Mouse (Mus musculus) erythroblast, embryonic 14.5 days (primary cell): Measurements from ENCODE around the gene Ramp2.

Experiments
- GATA1 ChIP-seq: IDR thresholded peaks from 2 replicates; pipeline ENCODE4 v1.6.1; 2012; ENCODE audit warnings: low read length, inconsistent platforms, mixed read lengths
- TAL1 ChIP-seq: IDR thresholded peaks from 3 replicates; pipeline ENCODE4 v1.6.1; 2012; ENCODE audit warnings: low read length, inconsistent platforms, mixed read lengths

DNA sequence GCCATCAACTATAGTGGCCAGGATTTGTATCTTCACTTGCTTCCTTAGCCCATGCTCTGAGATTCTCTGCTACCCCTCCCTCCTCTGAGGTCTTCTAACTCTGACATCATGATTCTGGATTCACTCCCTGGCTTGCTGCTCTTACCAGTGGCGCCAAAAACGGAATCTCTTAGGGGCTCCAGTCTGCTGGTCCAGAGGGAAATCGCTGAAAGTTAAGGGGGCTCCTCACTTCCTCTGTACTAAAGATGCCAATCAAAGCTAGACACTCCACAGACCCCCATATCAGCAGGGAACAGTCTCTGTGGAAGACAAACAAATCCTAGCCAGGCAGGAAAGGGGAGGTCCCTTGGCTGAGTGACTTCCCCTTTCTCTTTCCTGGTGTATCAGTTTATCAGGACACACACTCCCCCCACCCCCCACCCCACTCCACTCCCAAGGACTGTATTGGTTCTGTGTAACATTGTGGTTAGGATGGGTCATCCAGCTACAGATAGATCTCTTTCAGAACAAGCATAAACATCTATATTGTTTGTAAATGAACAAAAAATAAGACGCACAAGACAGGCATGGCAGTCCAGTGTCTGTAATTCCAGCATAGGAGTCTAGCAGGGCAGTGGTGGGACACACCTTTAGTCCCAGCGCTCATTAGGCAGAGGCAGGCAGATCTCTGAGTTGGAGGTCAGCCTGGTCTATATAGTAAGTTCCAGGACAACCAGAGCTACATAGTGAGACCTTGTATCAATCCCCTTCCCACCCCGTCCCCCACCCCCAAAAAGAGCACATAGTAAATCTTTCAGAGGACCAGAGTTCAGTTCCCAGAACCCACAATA lies 13.6 kb upstream of the Ramp2 start:
- TF ChIP-seq TAL1 (no peak), GATA1 (no peak)
